Mouse (Mus musculus) neutrophil, adult 65 days (primary cell): Measurements from ENCODE around the gene Fam13c. TPM values are rescaled to one million over a fixed set of nuclear protein-coding genes. Genes with fewer than 3 reads are reported as not detected.

Source experiments
- total RNA-seq: library from RNA; stranded (reverse); gene quantifications from 2 replicates; pipeline ENCODE4 v1.2.4, GENCODE M21; 2023

The Fam13c gene
- total RNA-seq, result not detected in 2 replicates

GRCm38 (mm10) chr10:70439676-70440521 lies at the start of gene Fam13c:
TSS of gene Fam13c (plus strand) at chr10:70440481.

Other genes starting within 250 kb of the Fam13c start
- gene Mrln, start 235.8 kb upstream of the Fam13c start, total RNA-seq, result not detected in 2 replicates
- not detected in 2 replicates for gene Slc16a9, start 195.4 kb upstream of the Fam13c start, total RNA-seq
- not detected in 2 replicates for gene Phyhipl, start 215.5 kb downstream of the Fam13c start, total RNA-seq